Mouse (Mus musculus) lung, adult 2 months (tissue): ENCODE measurements around the gene Ncoa7.

Experiments
- CTCF ChIP-seq: fragments of 200-500 bp; IDR thresholded peaks from 2 replicates; pipeline ENCODE4 v1.5.1; 2011; ENCODE audit warnings: mild to moderate bottlenecking, low read length, control low read depth; ENCODE audit not compliant: insufficient read depth
- POLR2A ChIP-seq: fragments of 200-500 bp; IDR thresholded peaks from 2 replicates; pipeline ENCODE4 v1.6.1; 2011; ENCODE audit warnings: low read depth, mild to moderate bottlenecking, control low read depth, low read length, borderline replicate concordance; ENCODE audit errors: extremely low read depth

DNA sequence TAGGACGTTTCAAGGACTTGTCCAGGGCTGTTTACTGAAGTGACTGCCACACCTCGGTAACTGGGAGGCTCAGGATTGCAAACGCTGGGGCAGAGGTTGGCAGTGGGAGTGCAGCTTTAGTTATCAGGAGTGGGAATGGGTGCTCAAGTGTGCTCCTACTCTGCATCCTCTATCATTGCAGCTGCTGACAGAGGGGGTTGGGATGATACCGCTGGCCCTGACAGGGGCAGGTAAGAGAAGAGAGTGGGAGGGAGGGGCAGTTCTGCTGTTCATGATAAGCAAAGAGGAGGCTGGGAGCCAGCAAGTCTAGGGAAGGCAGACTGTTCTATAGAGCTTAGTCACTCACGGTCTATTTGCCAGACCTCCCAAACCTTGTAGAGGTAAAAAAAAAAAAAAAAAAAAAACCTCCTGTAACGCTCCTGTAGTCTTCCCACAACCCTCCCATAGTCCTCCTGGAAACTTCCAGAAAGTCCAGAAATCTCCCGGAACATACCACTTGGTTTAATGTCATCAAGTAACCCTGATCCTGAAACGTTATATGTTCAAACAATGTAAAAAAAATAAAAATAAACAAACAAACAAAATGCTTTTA lies 39.9 kb downstream of the Ncoa7 start:
- TF ChIP-seq CTCF (no peak), POLR2A (no peak)
